Mouse (Mus musculus): ENCODE measurements around the gene Rpl35a. TPM values are rescaled to one million over a fixed set of nuclear protein-coding genes. Genes with fewer than 3 reads are reported as not detected.

Gene Rpl35a
- 911 and 964 TPM in 2 replicates for polyA plus RNA-seq (2015; fragmentation: Nextera tagmentation; extraction: Ambion mirVana)

GRCm38 (mm10) chr16:33056095-33056785 lies at the start of gene Rpl35a, which contains the start of gene Iqcg:
TSS of gene Rpl35a (plus strand) at chr16:33056453.
TSS of gene Iqcg (minus strand) at chr16:33056218.

GRCm38 (mm10) chr16:33062024-33062681 lies 5.9 kb downstream of the Rpl35a start, which contains the start of gene Lmln:
TSS of gene Lmln (plus strand) at chr16:33062521.

MicroRNA genes within 50 kb of the gene (microRNA counts, 519-probe panel; counts per million panel counts)
- 88.3 counts per million for microRNA mmu-miR-1947

Other genes starting within 250 kb of the Rpl35a start
- not detected in 2 replicates for gene Smbd1, start 246.0 kb upstream of the Rpl35a start, polyA plus RNA-seq (2015; fragmentation: Nextera tagmentation; extraction: Ambion mirVana)
- 35.7 and 35.9 TPM in 2 replicates for gene Fyttd1, start 179.0 kb upstream of the Rpl35a start, polyA plus RNA-seq (2015; fragmentation: Nextera tagmentation; extraction: Ambion mirVana)
- gene Rubcn, start 178.7 kb upstream of the Rpl35a start, polyA plus RNA-seq (2015; fragmentation: Nextera tagmentation; extraction: Ambion mirVana) = 6.4 and 8.3 TPM in 2 replicates
- gene Lrch3, start 142.4 kb upstream of the Rpl35a start, polyA plus RNA-seq (2015; fragmentation: Nextera tagmentation; extraction: Ambion mirVana) = 8.4 and 10.9 TPM in 2 replicates
- gene Iqcg, start 235 bp upstream of the Rpl35a start, polyA plus RNA-seq (2015; fragmentation: Nextera tagmentation; extraction: Ambion mirVana) = 1.4 and 2.1 TPM in 2 replicates
- 0.61 and 0.72 TPM in 2 replicates for gene Lmln, start 6.1 kb downstream of the Rpl35a start, polyA plus RNA-seq (2015; fragmentation: Nextera tagmentation; extraction: Ambion mirVana)
- gene Osbpl11, start 128.6 kb downstream of the Rpl35a start, polyA plus RNA-seq (2015; fragmentation: Nextera tagmentation; extraction: Ambion mirVana) = 7.7 and 9.4 TPM in 2 replicates
- 37.4 and 45.8 TPM in 2 replicates for gene Snx4, start 195.0 kb downstream of the Rpl35a start, polyA plus RNA-seq (2015; fragmentation: Nextera tagmentation; extraction: Ambion mirVana)

Data from spleen, postnatal 0 days (tissue).